Mouse (Mus musculus) megakaryocyte-erythroid progenitor cell, adult 5-6 weeks (primary cell): ENCODE measurements around the gene Tnip3. TPM values are rescaled to one million over a fixed set of nuclear protein-coding genes. Genes with fewer than 3 reads are reported as not detected.

Experiments used
- ATAC-seq: replicated peaks from 2 replicates; pipeline ENCODE4 v1.8.0; 2016; ENCODE audit warnings: mild to moderate bottlenecking, inconsistent platforms; ENCODE audit not compliant: severe bottlenecking, poor library complexity, low FRiP score, low TSS enrichment
- total RNA-seq, 2 experiments: library from RNA; stranded (forward) in 1 of 2; stranded (reverse) in 1 of 2; fragments of 200-1000, 215-1000 nt in 1 of 2; fragments of >200 nt in 1 of 2; fragmentation: Nextera tagmentation in 1 of 2; gene quantifications; 2 replicates each; pipeline ENCODE4 v1.2.3; 2014 to 2017

Gene Tnip3
- total RNA-seq, 2 experiments from 2014 or later, result 4.3 TPM; not detected in 1

DNA sequence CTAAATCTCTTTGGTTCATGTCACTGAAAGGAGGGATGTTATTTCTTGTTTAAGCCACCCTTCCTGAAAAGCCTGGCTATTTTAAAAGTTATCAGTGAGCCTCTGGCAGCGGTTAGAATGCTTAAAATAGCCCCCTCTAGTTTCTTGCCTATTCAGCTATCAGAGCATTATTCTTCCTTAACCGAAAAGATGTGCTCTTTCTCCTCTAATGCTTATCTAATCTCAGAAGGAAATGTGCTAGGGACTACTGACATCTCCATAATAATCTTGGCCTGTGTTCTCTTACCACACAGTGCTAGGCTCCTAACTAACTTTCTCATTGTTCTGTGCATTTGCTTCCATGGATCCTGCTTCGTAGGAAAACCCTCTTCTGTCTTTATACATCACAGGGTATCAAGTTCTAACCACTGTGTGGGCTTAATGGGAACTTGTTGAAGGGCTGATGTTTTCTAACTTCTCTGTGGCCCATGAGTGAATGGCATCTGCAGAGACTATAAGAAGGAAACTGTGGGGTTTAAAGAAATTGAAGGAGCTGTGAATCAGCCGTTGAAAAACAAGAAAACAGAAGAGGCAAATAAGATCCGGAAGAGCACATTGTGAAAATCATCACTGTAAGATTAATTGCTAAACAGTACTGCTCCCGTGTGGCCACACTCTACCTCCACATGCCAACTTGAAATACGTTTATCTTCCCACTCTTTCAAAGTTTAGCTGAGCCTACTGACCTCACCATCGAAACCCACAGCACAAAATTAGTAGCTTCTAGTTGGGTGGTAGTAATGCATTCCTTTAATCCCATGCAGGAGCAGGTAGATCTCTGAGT, 53.2 kb downstream of the Tnip3 start:
- ATAC-seq, result peak; percentile 72

DNA sequence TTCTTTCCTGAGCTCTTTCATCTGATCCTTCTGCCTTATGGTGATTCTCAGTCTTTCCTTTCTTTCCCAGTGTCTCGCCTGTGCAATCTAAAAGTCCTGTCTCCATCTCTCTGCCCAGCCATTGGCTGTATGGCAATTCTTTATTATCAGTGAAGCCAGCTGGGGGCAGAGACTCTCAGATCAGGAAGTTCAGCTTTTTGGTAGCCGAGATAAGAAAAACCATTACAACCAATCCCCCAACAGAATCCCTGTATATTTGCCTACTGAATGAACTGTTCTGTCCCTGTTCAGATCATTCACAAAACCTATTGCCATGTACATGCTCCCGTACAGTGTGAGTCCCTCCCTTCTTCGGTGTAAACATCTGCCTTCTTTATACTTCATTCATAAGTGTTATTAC, 57.9 kb downstream of the Tnip3 start:
- peak; percentile 78 for ATAC-seq

GRCm38 (mm10) chr6:65584870-65585332, 59.8 kb downstream of the Tnip3 start:
- ATAC-seq, result no peak

DNA sequence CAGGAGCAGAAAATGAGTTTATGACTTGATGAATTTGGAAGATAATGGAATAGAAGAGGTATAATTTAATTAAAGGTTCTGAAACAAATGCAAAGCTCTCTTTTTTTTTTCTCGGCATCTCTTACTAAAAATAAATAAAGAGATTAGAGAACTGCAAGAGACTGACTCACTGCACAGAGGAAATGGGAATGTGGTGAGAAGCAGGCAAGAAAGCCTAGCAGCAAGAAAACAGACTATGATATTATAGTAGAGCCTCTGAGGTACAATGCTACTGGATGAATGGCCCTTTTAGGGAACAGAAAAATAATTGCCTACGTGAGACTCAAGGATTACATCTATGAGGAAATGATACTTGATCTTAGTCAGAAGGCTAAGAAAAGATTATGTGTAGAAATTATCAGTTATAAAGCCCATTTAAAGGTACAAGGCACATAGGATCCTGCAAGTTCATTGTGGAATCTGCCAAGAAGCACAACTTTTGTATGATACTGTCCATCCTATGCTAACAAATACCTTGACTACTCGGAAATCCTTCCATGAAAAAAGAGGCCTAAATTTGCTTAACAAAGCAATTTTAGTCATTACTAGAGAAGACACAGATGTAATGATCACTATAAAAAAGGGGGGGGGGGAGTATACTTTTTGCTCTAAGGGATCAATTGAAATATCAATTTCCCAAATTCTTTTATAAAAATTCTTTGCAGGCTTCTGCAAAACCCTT, 60.4 kb downstream of the Tnip3 start:
- ATAC-seq, result no peak

- ATAC-seq, result no peak
These were observed 63.7 kb downstream of the Tnip3 start for GRCm38 (mm10) chr6:65588847-65589246.

DNA sequence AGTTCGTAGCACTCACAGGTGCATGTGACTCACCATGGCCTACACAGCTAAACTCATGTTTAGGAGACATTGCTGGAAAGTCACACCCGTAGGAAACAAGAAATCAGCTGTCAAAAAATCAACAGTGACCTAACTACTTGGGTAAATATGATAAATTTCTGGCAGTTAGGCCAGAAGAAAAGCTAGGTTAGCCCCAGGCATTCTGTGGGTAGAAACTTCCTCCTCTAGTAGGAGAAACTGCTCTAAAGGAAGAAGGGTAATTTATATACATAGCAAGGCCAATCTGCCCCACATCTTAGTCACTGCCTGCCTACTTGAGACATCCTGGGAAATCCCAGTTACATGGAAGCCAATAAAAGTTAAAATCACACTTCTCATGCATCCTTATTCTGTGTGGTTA, 64.9 kb downstream of the Tnip3 start:
- ATAC-seq, result no peak

- ATAC-seq, result peak; percentile 57; the same call in 1 of the 2 replicates
These were observed 69.1 kb downstream of the Tnip3 start for GRCm38 (mm10) chr6:65594171-65594570.

DNA sequence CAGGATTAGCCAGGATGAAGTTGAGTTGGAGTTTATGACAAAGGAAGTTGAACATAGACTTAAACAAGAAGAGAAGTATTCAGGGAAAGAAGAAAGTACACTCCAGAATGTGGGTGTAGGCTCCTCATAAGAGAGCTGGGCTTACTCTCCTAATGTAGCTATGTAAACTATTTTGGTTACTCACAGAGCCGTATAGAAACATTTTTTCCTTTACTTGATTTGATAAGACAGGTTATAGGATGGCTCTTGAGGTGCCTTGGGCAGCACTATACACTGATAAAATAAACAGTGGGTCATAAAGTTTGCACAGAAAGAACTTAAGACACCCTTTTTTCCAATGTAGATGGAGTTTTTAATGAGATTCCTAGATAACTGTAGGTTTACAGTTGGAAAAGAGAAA, 70.3 kb downstream of the Tnip3 start:
- no peak for ATAC-seq

DNA sequence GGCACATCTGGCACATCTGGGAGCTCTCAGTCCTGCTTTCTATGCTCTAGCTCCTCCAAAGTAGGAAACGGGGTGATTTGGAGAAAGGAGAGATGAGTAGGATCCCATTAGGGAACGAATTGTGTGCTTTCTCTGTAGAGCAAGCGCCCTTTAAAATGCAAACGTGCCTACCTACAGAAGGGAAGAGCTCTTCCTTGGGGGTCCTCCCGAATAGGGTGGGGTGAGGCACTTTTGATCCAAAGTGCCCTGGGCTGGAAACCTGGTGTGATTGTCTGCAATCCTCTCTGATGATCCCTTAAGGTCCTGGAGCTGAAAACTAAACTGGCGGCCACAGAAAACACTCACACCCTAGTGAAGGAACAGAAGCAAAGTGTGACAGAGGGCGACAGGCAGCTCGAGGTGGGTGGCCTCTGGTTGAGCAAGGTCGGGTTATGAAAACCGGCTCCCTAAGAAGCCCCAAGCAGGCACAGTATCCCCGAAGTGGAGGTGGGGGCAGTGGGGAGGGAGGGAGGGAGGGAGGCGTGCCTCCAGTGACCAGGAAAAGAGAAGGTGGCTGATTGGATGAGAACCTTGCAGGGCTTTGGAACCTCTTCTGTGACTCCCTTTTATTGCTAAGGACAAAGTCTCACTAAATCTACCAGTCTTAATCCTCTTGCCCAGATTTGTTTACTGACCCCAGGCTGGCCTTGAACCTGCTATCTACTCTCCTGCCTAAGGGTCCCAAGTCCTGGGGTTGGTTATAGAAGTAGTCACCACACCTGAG, 72.1 kb downstream of the Tnip3 start:
- ATAC-seq, result no peak

GRCm38 (mm10) chr6:65598522-65598921, 73.4 kb downstream of the Tnip3 start:
- no peak for ATAC-seq

GRCm38 (mm10) chr6:65599865-65600739, 75.0 kb downstream of the Tnip3 start:
- 0 out of 2 replicates have a peak, but pooled peaks have one; percentile 34 for ATAC-seq

GRCm38 (mm10) chr6:65600887-65601286, 75.8 kb downstream of the Tnip3 start:
- ATAC-seq, result no peak

- no peak for ATAC-seq
These were observed 80.7 kb downstream of the Tnip3 start for GRCm38 (mm10) chr6:65605778-65606177.

- no peak for ATAC-seq
These were observed 81.8 kb downstream of the Tnip3 start for GRCm38 (mm10) chr6:65606946-65607345.

- ATAC-seq, result no peak; the same call in 1 of the 2 replicates
These were observed 86.7 kb downstream of the Tnip3 start for GRCm38 (mm10) chr6:65611834-65612233.

GRCm38 (mm10) chr6:65613924-65614585, 88.9 kb downstream of the Tnip3 start:
- no peak for ATAC-seq

DNA sequence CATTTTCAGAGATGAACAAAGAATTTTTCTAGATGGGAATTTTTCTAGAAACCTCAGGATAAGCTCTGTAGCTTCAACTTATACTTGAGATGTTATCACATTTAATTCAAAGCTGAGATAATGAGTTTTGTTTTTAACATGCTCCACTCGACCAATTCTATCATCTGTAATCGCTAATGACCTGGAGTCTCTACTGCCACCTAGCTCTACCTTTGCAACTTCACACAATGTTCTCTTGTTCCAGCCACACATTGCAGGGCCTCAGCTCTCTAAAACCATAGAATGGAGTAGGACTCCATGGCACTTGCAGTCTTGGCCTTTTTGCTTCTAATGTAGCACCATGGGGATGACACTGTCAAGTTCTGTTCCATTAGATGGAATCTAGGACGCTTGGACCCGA, 90.5 kb downstream of the Tnip3 start:
- ATAC-seq, result peak; percentile 73; the same call in 1 of the 2 replicates

DNA sequence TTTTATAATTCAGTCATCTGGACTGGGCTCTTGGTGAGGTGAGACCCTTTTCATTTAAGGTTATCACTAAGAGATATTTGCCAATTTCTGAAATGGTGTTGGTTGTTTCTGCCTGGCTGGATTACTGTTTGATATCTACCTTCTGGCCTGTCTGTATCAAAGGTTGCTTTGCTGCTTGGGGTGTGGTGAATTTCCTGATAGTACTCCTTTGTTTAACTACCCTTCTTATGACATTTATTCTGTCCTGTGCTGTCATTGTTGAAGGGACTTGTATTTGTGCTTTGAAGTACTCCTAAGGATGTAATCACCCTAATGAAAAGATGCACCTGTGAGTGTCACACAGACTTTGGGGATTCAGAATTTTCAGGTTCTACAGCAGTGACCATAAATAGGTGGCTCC, 96.1 kb downstream of the Tnip3 start:
- no peak for ATAC-seq
